Mouse (Mus musculus) stomach, postnatal 0 days (tissue): ENCODE measurements at regions not wholly inside any gene's neighbourhood (a gene's known extent, or its start where the extent isn't known, plus 50 kb on each side); places are given as distances from the start of the nearest gene placed in this dataset.

Experiments used
- ATAC-seq: fragments of 200-750 bp; cut with Nextera tagmentation; 2 replicates; pipeline ENCODE4 v1.8.0; 2017; ENCODE audit not compliant: low FRiP score, low TSS enrichment
- DNase-seq: peaks from one replicate; pipeline ENCODE4 v3.0.0-alpha.2; 2016; ENCODE audit warnings: low spot score
- H3K27ac ChIP-seq: fragments of 300-500 bp; sonication (generic); replicated peaks from 2 replicates; pipeline ENCODE4 v1.5.1; 2014; ENCODE audit warnings: mild to moderate bottlenecking, control low read depth
- H3K27me3 ChIP-seq: fragments of 300-500 bp; sonication (generic); 2 replicates; pipeline ENCODE4 v1.6.1; 2014; ENCODE audit warnings: low read length; ENCODE audit not compliant: control insufficient read depth, insufficient read depth
- H3K36me3 ChIP-seq: fragments of 300-500 bp; sonication (generic); 2 replicates; pipeline ENCODE4 v1.6.1; 2014; ENCODE audit warnings: low read length, mixed read lengths; ENCODE audit not compliant: control insufficient read depth, insufficient read depth
- H3K4me1 ChIP-seq: fragments of 300-500 bp; sonication (generic); replicated peaks from 2 replicates; pipeline ENCODE4 v1.6.1; 2014; ENCODE audit warnings: antibody characterized with exemption; ENCODE audit not compliant: control insufficient read depth, insufficient read depth
- H3K4me2 ChIP-seq: fragments of 300-500 bp; sonication (generic); replicated peaks from 2 replicates; pipeline ENCODE4 v1.6.1; 2014; ENCODE audit warnings: low read depth, mild to moderate bottlenecking, control low read depth, moderate library complexity
- H3K4me3 ChIP-seq: fragments of 300-500 bp; sonication (generic); 2 replicates; pipeline ENCODE4 v1.5.1; 2014; ENCODE audit warnings: low read depth, low read length, control low read depth
- H3K9ac ChIP-seq: fragments of 300-500 bp; sonication (generic); 2 replicates; pipeline ENCODE4 v1.6.1; 2014; ENCODE audit warnings: mild to moderate bottlenecking, low read length, control low read depth, mixed read lengths
- H3K9me3 ChIP-seq: fragments of 300-500 bp; sonication (generic); 2 replicates; pipeline ENCODE4 v1.6.1; 2016; ENCODE audit warnings: low read length; ENCODE audit not compliant: control insufficient read depth
- CTCF ChIP-seq: IDR thresholded peaks from 2 replicates; pipeline ENCODE4 v1.5.1; 2016; ENCODE audit warnings: antibody characterized with exemption, low read depth, mild to moderate bottlenecking, moderate library complexity
- EP300 ChIP-seq: optimal IDR thresholded peaks from 2 replicates; pipeline ENCODE3; 2016; ENCODE audit warnings: antibody characterized with exemption
- WGBS: fragments of 180-500 bp; shearing (Covaris S2); extraction: QIAGEN DNeasy Blood & Tissue Kit; methylation state at CpG from one replicate; pipeline ENCODE4 v1.1.7; 2014; 5-methylcytosine and 5-hydroxymethylcytosine counted together

DNA sequence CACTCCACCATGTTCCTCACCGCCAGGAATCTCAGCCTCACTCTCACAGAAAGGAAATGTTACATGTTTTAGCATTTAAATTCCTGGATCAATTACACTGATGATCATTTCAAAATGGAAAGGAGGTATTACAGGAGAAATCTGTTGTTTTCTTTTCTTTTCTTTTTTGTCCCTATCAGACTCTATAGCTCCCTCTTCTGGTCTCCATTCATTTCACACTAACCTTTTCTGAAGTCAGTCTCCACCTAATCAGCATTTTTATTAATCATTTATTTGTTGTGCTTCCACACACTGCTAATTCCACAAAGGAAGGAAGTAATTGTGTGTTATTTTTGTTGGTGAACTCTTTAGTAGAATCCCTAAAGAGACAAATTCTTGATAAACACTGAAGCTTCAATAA, 130.5 kb upstream of the Car10 start:
- Histone ChIP-seq H3K4me1 (no peaks in the 10 kb centered on the region), H3K27me3 (no peaks in the 10 kb centered on the region), H3K4me3 (no peak overlapping the region), H3K9me3 (no peaks in the 10 kb centered on the region), H3K4me2 (no peak overlapping the region), H3K27ac (no peak overlapping the region), H3K36me3 (no peaks in the 10 kb centered on the region), H3K9ac (no peak overlapping the region)
- TF ChIP-seq CTCF, result peak; percentile 38
- TF ChIP-seq EP300, result no peak
- DNase-seq (no peak), ATAC-seq (no peak)
- 54% methylated on average over 1 of the region's 1 CpGs for WGBS

DNA sequence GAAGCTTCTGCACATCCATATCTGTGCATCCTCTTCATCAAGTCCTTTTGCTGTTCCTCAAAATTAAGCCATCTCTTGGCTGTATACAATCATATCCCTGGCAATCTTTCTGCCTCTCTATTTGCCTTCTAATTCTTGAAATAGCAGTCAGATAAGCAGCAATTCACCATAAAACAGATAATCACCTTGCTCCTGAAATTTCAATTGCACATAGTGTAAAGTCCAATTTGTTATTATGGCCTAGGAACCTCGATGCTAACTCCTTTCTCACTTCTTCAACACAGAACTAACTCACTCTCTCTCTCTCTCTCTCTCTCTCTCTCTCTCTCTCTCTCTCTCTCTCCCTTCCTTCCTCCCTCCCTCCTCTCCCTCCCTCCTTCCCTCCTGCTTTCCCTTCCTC, 98.2 kb upstream of the Car10 start:
- WGBS, result 67% methylated on average over 1 of the region's 1 CpGs
- no peaks in the 10 kb centered on the region for H3K27me3 ChIP-seq
- no peaks in the 10 kb centered on the region for H3K36me3 ChIP-seq
- no peak for ATAC-seq
- H3K4me1 ChIP-seq, result no peaks in the 10 kb centered on the region
- H3K4me2 ChIP-seq, result no peak overlapping the region
- H3K9me3 ChIP-seq, result no peaks in the 10 kb centered on the region
- no peak for DNase-seq
- H3K4me3 ChIP-seq, result no peak overlapping the region
- no peak overlapping the region for H3K27ac ChIP-seq
- H3K9ac ChIP-seq, result no peak overlapping the region
- TF ChIP-seq CTCF (no peak), EP300 (no peak)

- H3K4me1 ChIP-seq, result no peaks in the 10 kb centered on the region
- H3K4me2 ChIP-seq, result no peak overlapping the region
- no peak overlapping the region for H3K27ac ChIP-seq
- no peak for ATAC-seq
- no peak overlapping the region for H3K9ac ChIP-seq
- no peaks in the 10 kb centered on the region for H3K9me3 ChIP-seq
- WGBS, result 23% methylated on average over 1 of the region's 1 CpGs
- H3K27me3 ChIP-seq, result no peaks in the 10 kb centered on the region
- TF ChIP-seq CTCF (no peak), EP300 (no peak)
- DNase-seq, result no peak
- H3K4me3 ChIP-seq, result no peak overlapping the region
- H3K36me3 ChIP-seq, result no peaks in the 10 kb centered on the region
Measured at GRCm38 (mm10) chr11:93005991-93006390, 91.8 kb upstream of the Car10 start.

DNA sequence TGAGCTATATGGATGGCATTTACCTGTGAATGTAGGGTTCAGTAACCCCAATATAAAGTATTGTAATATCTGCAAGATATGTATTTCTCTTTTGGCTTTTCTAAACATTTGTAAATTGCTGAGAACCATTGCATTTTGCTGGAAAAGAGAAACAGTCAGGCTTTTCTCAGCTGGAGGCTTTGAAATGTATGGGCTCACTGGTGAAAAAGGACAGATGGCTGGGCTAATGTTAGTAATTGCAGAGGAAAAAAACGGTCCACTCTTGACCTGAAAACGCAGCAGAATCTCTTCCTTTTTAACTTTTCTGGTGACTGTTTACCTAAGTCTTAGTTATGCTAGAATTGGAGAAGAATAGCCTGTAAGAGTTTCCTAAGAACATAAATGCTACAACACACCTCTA, 71.8 kb upstream of the Car10 start:
- Histone ChIP-seq H3K9me3 (no peaks in the 10 kb centered on the region), H3K4me2 (no peak overlapping the region), H3K4me3 (no peak overlapping the region), H3K36me3 (no peaks in the 10 kb centered on the region), H3K27me3 (no peaks in the 10 kb centered on the region), H3K27ac (no peak overlapping the region), H3K4me1 (no peaks in the 10 kb centered on the region), H3K9ac (no peak overlapping the region)
- WGBS, result 15% methylated on average over 2 of the region's 2 CpGs
- no peak for TF ChIP-seq EP300
- no peak for TF ChIP-seq CTCF
- ATAC-seq (no peak), DNase-seq (no peak)

DNA sequence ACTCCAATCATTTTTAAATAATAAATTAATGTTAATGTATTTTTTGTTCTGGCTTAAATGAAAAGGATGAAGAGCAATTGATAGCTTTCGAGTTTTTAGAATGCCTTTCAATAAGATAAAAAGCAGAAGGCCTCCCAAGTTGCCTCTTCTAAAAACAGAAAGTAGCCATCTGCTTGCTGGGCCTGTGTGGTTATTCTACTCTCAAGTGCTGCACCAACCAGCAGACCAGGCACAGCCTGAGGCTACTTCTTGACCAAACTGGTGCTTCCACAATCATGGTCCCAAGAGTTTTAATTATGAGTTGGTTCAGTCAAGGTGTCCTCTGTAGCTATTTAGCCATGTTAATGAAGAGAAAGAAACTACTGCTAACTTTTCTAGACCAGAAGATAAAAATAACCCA, 62.3 kb upstream of the Car10 start:
- DNase-seq (no peak), ATAC-seq (no peak)
- H3K27ac ChIP-seq, result no peak overlapping the region
- no peak overlapping the region for H3K9ac ChIP-seq
- H3K4me1 ChIP-seq, result no peaks in the 10 kb centered on the region
- TF ChIP-seq EP300, result no peak
- no peak for TF ChIP-seq CTCF
- no peaks in the 10 kb centered on the region for H3K27me3 ChIP-seq
- no peaks in the 10 kb centered on the region for H3K36me3 ChIP-seq
- H3K9me3 ChIP-seq, result no peaks in the 10 kb centered on the region
- no peak overlapping the region for H3K4me3 ChIP-seq
- WGBS, result 67% methylated on average over 1 of the region's 1 CpGs
- H3K4me2 ChIP-seq, result no peak overlapping the region

GRCm38 (mm10) chr11:93037846-93038245, 60.0 kb upstream of the Car10 start:
- 56% methylated on average over 2 of the region's 2 CpGs for WGBS
- ATAC-seq, result no peak
- Histone ChIP-seq H3K27me3 (no peaks in the 10 kb centered on the region), H3K9ac (no peak overlapping the region), H3K4me2 (no peak overlapping the region), H3K9me3 (no peaks in the 10 kb centered on the region), H3K4me3 (no peak overlapping the region), H3K4me1 (no peaks in the 10 kb centered on the region), H3K27ac (no peak overlapping the region), H3K36me3 (no peaks in the 10 kb centered on the region)
- DNase-seq, result no peak
- no peak for TF ChIP-seq EP300
- no peak for TF ChIP-seq CTCF

DNA sequence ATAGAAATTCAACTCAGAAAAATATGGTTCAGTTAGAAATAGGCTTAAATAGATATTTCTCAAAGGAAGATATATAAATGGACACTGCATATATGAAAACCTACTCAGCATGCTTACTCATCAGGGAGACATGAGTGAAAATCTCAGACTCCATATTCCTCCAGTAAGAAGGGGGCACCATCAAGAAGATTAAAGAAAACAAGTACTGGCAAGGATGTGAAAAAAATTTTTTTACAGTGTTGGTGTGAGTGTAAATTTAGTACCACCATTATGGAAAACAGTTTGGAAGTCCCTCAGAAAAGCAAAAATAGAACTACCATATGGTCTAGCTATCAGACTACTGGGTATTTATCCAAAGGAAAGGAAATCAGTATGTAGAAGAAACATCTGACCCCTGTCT, 58.5 kb upstream of the Car10 start:
- H3K27me3 ChIP-seq, result no peaks in the 10 kb centered on the region
- H3K36me3 ChIP-seq, result no peaks in the 10 kb centered on the region
- no peak for TF ChIP-seq CTCF
- no peak for TF ChIP-seq EP300
- H3K9me3 ChIP-seq, result no peaks in the 10 kb centered on the region
- H3K27ac ChIP-seq, result no peak overlapping the region
- H3K4me3 ChIP-seq, result no peak overlapping the region
- no peak overlapping the region for H3K4me2 ChIP-seq
- DNase-seq (no peak), ATAC-seq (no peak)
- H3K4me1 ChIP-seq, result no peaks in the 10 kb centered on the region
- H3K9ac ChIP-seq, result no peak overlapping the region
